Mouse (Mus musculus) liver, postnatal 0 days (tissue): Measurements from ENCODE around the gene Gm340. TPM values are rescaled to one million over a fixed set of nuclear protein-coding genes. Genes with fewer than 3 reads are reported as not detected.

Source experiments
- ATAC-seq: fragments of 200-750 bp; cut with Nextera tagmentation; 2 replicates; pipeline ENCODE4 v1.8.0; 2017; ENCODE audit warnings: mild to moderate bottlenecking, moderate library complexity
- DNase-seq: peaks from one replicate; pipeline ENCODE4 v3.0.0-alpha.2; 2016
- H3K27ac ChIP-seq: fragments of 300-500 bp; sonication (generic); 2 replicates; pipeline ENCODE4 v1.5.1; 2014; ENCODE audit warnings: antibody characterized with exemption, moderate library complexity, mild to moderate bottlenecking, low read depth
- H3K27me3 ChIP-seq: fragments of 300-500 bp; sonication (generic); 2 replicates; pipeline ENCODE4 v1.6.1; 2014; ENCODE audit warnings: low read length, control low read depth, mixed read lengths; ENCODE audit not compliant: insufficient read depth
- H3K36me3 ChIP-seq: fragments of 300-500 bp; sonication (generic); replicated peaks from 2 replicates; pipeline ENCODE4 v1.6.1; 2014; ENCODE audit warnings: mild to moderate bottlenecking, control low read depth, low read length, moderate library complexity, mixed read lengths; ENCODE audit not compliant: insufficient read depth
- H3K4me1 ChIP-seq: fragments of 300-500 bp; sonication (generic); 2 replicates; pipeline ENCODE4 v1.6.1; 2014; ENCODE audit warnings: antibody characterized with exemption, mild to moderate bottlenecking, control low read depth; ENCODE audit not compliant: insufficient read depth
- H3K4me2 ChIP-seq: fragments of 300-500 bp; sonication (generic); 2 replicates; pipeline ENCODE4 v1.6.1; 2014; ENCODE audit warnings: low read depth, mild to moderate bottlenecking, low read length, moderate library complexity, mixed read lengths
- H3K4me3 ChIP-seq: fragments of 300-500 bp; sonication (generic); 2 replicates; pipeline ENCODE4 v1.5.1; 2014; ENCODE audit warnings: low read depth, low read length
- H3K9ac ChIP-seq: fragments of 300-500 bp; sonication (generic); replicated peaks from 2 replicates; pipeline ENCODE4 v1.6.1; 2014; ENCODE audit warnings: mild to moderate bottlenecking, moderate library complexity
- H3K9me3 ChIP-seq: fragments of 300-500 bp; sonication (generic); 2 replicates; pipeline ENCODE4 v1.6.1; 2016; ENCODE audit warnings: mild to moderate bottlenecking, control low read depth, low read length, mixed read lengths
- CTCF ChIP-seq: sonication (generic); IDR thresholded peaks from 2 replicates; pipeline ENCODE4 v1.5.1; 2016; ENCODE audit warnings: antibody characterized with exemption, low read depth
- EP300 ChIP-seq: IDR thresholded peaks from 2 replicates; pipeline ENCODE4 v1.6.1; 2016; ENCODE audit warnings: antibody characterized with exemption, low read depth, mild to moderate bottlenecking
- WGBS: fragments of 180-500 bp; shearing (Covaris S2); extraction: QIAGEN DNeasy Blood & Tissue Kit; methylation state at CpG from one replicate; pipeline ENCODE4 v1.1.7; 2014; ENCODE audit not compliant: insufficient replicate concordance; 5-methylcytosine and 5-hydroxymethylcytosine counted together
- polyA plus RNA-seq: library from polyadenylated mRNA; unstranded; fragments of >200 nt; fragmentation: Nextera tagmentation; extraction: Ambion mirVana; gene quantifications from 2 replicates; pipeline ENCODE4 v1.2.1, GENCODE M21; 2015

Gm340 gene
- polyA plus RNA-seq = 0.64 and 0.86 TPM in 2 replicates

- ATAC-seq (peak; percentile 59), DNase-seq (no peak)
- H3K27me3 ChIP-seq = no peaks in the 10 kb centered on the region
- H3K36me3 ChIP-seq = peaks cover 30% of the 10 kb centered on the region
- TF ChIP-seq CTCF (no peak), EP300 (no peak)
- no peak within 1 kb of the TSS for H3K9ac ChIP-seq
- no peak within 1 kb of the TSS for H3K27ac ChIP-seq
- WGBS = 80% methylated on average over 23 of the region's 23 CpGs
- no peaks in the 10 kb centered on the region for H3K9me3 ChIP-seq
- peaks cover 3% of the 10 kb centered on the region; the same call in 1 of the 2 replicates for H3K4me1 ChIP-seq
- H3K4me2 ChIP-seq = no peak within 1 kb of the TSS
- H3K4me3 ChIP-seq = no peak within 1 kb of the TSS
Observed at GRCm38 (mm10) chr19:41581706-41582420, at the start of gene Gm340. Gene Gm340, plus strand, starts transcription at chr19:41582370.

GRCm38 (mm10) chr19:41534021-41534420 lies 48.1 kb upstream of the Gm340 start:
- DNase-seq (no peak), ATAC-seq (no peak)
- peaks cover 2% of the 10 kb centered on the region; the same call in 1 of the 2 replicates for H3K36me3 ChIP-seq
- no peaks in the 10 kb centered on the region for H3K9me3 ChIP-seq
- H3K4me1 ChIP-seq = no peaks in the 10 kb centered on the region
- no peak overlapping the region for H3K27ac ChIP-seq
- H3K4me2 ChIP-seq = no peak overlapping the region
- 79% methylated on average over 3 of the region's 3 CpGs for WGBS
- TF ChIP-seq EP300 = no peak
- no peak for TF ChIP-seq CTCF
- H3K4me3 ChIP-seq = no peak overlapping the region
- no peak overlapping the region for H3K9ac ChIP-seq
- no peaks in the 10 kb centered on the region for H3K27me3 ChIP-seq

- H3K36me3 ChIP-seq = peaks cover 40% of the 10 kb centered on the region
- no peak for TF ChIP-seq CTCF
- TF ChIP-seq EP300 = no peak
- WGBS = 84% methylated on average over 4 of the region's 4 CpGs
Observed at GRCm38 (mm10) chr19:41556981-41557380, 25.2 kb upstream of the Gm340 start.

GRCm38 (mm10) chr19:41557491-41557890 lies 24.7 kb upstream of the Gm340 start:
- Histone ChIP-seq H3K9ac (no peak overlapping the region), H3K4me2 (no peak overlapping the region), H3K4me1 (no peaks in the 10 kb centered on the region), H3K27me3 (no peaks in the 10 kb centered on the region), H3K9me3 (no peaks in the 10 kb centered on the region), H3K36me3 (peaks cover 38% of the 10 kb centered on the region), H3K4me3 (no peak overlapping the region), H3K27ac (no peak overlapping the region)
- DNase-seq (no peak), ATAC-seq (no peak)
- WGBS = 79% methylated on average over 4 of the region's 4 CpGs
- TF ChIP-seq CTCF (no peak), EP300 (no peak)

More at GRCm38 (mm10) chr19:41556981-41557380, 25.2 kb upstream of the Gm340 start:
- H3K27ac ChIP-seq = no peak overlapping the region
- DNase-seq (no peak), ATAC-seq (no peak)
- H3K9ac ChIP-seq = no peak overlapping the region
- H3K4me2 ChIP-seq = no peak overlapping the region
- no peaks in the 10 kb centered on the region for H3K9me3 ChIP-seq
- no peaks in the 10 kb centered on the region for H3K4me1 ChIP-seq
- H3K4me3 ChIP-seq = no peak overlapping the region
- H3K27me3 ChIP-seq = no peaks in the 10 kb centered on the region

- Histone ChIP-seq H3K9ac (no peak overlapping the region), H3K9me3 (no peaks in the 10 kb centered on the region), H3K4me1 (no peaks in the 10 kb centered on the region), H3K4me3 (no peak overlapping the region), H3K27ac (no peak overlapping the region), H3K4me2 (no peak overlapping the region), H3K27me3 (no peaks in the 10 kb centered on the region), H3K36me3 (peaks cover 35% of the 10 kb centered on the region)
- no peak for TF ChIP-seq EP300
- no peak for TF ChIP-seq CTCF
- ATAC-seq = no peak
- WGBS = 90% methylated on average over 9 of the region's 9 CpGs
- no peak for DNase-seq
Observed at GRCm38 (mm10) chr19:41558891-41559486, 23.2 kb upstream of the Gm340 start.

GRCm38 (mm10) chr19:41560856-41561255 lies 21.3 kb upstream of the Gm340 start:
- ATAC-seq (no peak), DNase-seq (no peak)
- H3K4me3 ChIP-seq = no peak overlapping the region
- no peak overlapping the region for H3K9ac ChIP-seq
- no peak overlapping the region for H3K27ac ChIP-seq
- H3K9me3 ChIP-seq = no peaks in the 10 kb centered on the region
- WGBS = 83% methylated on average over 3 of the region's 3 CpGs
- H3K4me1 ChIP-seq = no peaks in the 10 kb centered on the region
- peaks cover 33% of the 10 kb centered on the region for H3K36me3 ChIP-seq
- no peak for TF ChIP-seq EP300
- no peak for TF ChIP-seq CTCF
- H3K27me3 ChIP-seq = no peaks in the 10 kb centered on the region
- H3K4me2 ChIP-seq = no peak overlapping the region
